Mouse (Mus musculus) heart, adult 2 months (tissue): ENCODE results near the gene Iqsec3. TPM values are rescaled to one million over a fixed set of nuclear protein-coding genes. Genes with fewer than 3 reads are reported as not detected.

Experiments
- DNase-seq, 2 experiments: peaks; one replicate each; pipeline ENCODE4 v3.0.0; 2021
- H3K27ac ChIP-seq: fragments of 200-600 bp; 2 replicates; pipeline ENCODE4 v1.8.1; 2022
- H3K27me3 ChIP-seq: fragments of 200-500 bp; 2 replicates; pipeline ENCODE4 v1.6.1; 2012; ENCODE audit warnings: mild to moderate bottlenecking, low read length, inconsistent platforms, mixed read lengths; ENCODE audit not compliant: control insufficient read depth, insufficient read depth
- H3K36me3 ChIP-seq: fragments of 200-500 bp; 2 replicates; pipeline ENCODE4 v1.6.1; 2012; ENCODE audit warnings: low read length, inconsistent platforms; ENCODE audit not compliant: control insufficient read depth, insufficient read depth
- H3K4me1 ChIP-seq: fragments of 200-500 bp; 2 replicates; pipeline ENCODE4 v1.6.1; 2011; ENCODE audit warnings: low read length; ENCODE audit not compliant: control insufficient read depth, insufficient read depth
- H3K4me3 ChIP-seq: fragments of 200-600 bp; 2 replicates; pipeline ENCODE4 v1.8.1; 2022
- H3K79me2 ChIP-seq: fragments of 200-500 bp; replicated peaks from 2 replicates; pipeline ENCODE4 v1.6.1; 2012; ENCODE audit warnings: mild to moderate bottlenecking, inconsistent platforms, low read length, moderate library complexity, mixed read lengths; ENCODE audit not compliant: control insufficient read depth, insufficient read depth
- H3K9ac ChIP-seq: fragments of 200-500 bp; 2 replicates; pipeline ENCODE4 v1.6.1; 2012; ENCODE audit warnings: low read depth, mild to moderate bottlenecking, control low read depth, inconsistent platforms, low read length, mixed read lengths
- CTCF ChIP-seq: fragments of 200-600 bp; IDR thresholded peaks from 2 replicates; pipeline ENCODE4 v1.8.1; 2022; ENCODE audit warnings: antibody characterized with exemption, mild to moderate bottlenecking, moderate library complexity
- EP300 ChIP-seq: fragments of 200-500 bp; IDR thresholded peaks from 2 replicates; pipeline ENCODE4 v1.6.1; 2011; ENCODE audit warnings: low read depth, low read length, control low read depth; ENCODE audit not compliant: insufficient read depth
- POLR2A ChIP-seq: fragments of 200-500 bp; IDR thresholded peaks from 2 replicates; pipeline ENCODE4 v1.6.1; 2011; ENCODE audit warnings: mild to moderate bottlenecking, low read depth, low read length, control low read depth; ENCODE audit not compliant: insufficient read depth
- WGBS: fragments of 180-500 bp; shearing (Covaris S2); methylation state at CpG from one replicate; pipeline ENCODE4 v1.1.7; 2018; 5-methylcytosine and 5-hydroxymethylcytosine counted together
- intact Hi-C: fragments of 180-260 bp; cut with DNase I; formaldehyde crosslinking; loops from one replicate; pipeline ENCODE4 v1.15.1; 2025
- polyA plus RNA-seq: library from polyadenylated mRNA; depleted of rRNA; stranded (reverse); fragments of >200 nt; gene quantifications from 2 replicates; pipeline ENCODE4 v1.2.3, GENCODE M21; 2012
- total RNA-seq, 2 experiments: library from RNA; stranded (reverse); gene quantifications; 2 replicates each; pipeline ENCODE4 v1.2.3; 2021

Iqsec3 gene
- total and polyA plus RNA-seq, 3 experiments = 0.47 to 0.50 (median 0.48) TPM

GRCm38 (mm10) chr6:121510381-121510780, 36.9 kb upstream of the Iqsec3 start:
- intact Hi-C loops = no loop called here
- H3K4me3 ChIP-seq = no peak overlapping the region
- H3K4me1 ChIP-seq = no peaks in the 10 kb centered on the region
- 94% methylated on average over 3 of the region's 3 CpGs for WGBS
- no peaks in the 10 kb centered on the region for H3K27me3 ChIP-seq
- no peaks in the 10 kb centered on the region for H3K79me2 ChIP-seq
- H3K36me3 ChIP-seq = no peaks in the 10 kb centered on the region
- no peak overlapping the region for H3K27ac ChIP-seq
- TF ChIP-seq POLR2A (no peak), EP300 (no peak), CTCF (no peak)
- H3K9ac ChIP-seq = no peak overlapping the region
- DNase-seq = no peak

- TF ChIP-seq CTCF = no peak
- intact Hi-C loops = no loop called here
These were observed 36.4 kb upstream of the Iqsec3 start for GRCm38 (mm10) chr6:121509871-121510270.

GRCm38 (mm10) chr6:121508266-121508665, 34.8 kb upstream of the Iqsec3 start:
- TF ChIP-seq POLR2A (no peak), CTCF (peak; percentile 32), EP300 (no peak)
- 68% methylated on average over 5 of the region's 5 CpGs for WGBS
- intact Hi-C loops = no loop called here
- Histone ChIP-seq H3K9ac (no peak overlapping the region), H3K79me2 (no peaks in the 10 kb centered on the region), H3K27ac (no peak overlapping the region), H3K36me3 (no peaks in the 10 kb centered on the region), H3K27me3 (no peaks in the 10 kb centered on the region), H3K4me3 (no peak overlapping the region), H3K4me1 (no peaks in the 10 kb centered on the region)
- no peak for DNase-seq

More at GRCm38 (mm10) chr6:121509871-121510270, 36.4 kb upstream of the Iqsec3 start:
- 58% methylated on average over 7 of the region's 7 CpGs for WGBS
- Histone ChIP-seq H3K9ac (no peak overlapping the region), H3K4me3 (no peak overlapping the region), H3K27me3 (no peaks in the 10 kb centered on the region), H3K27ac (no peak overlapping the region), H3K36me3 (no peaks in the 10 kb centered on the region), H3K4me1 (no peaks in the 10 kb centered on the region), H3K79me2 (no peaks in the 10 kb centered on the region)
- no peak for DNase-seq

- 70% methylated on average over 3 of the region's 3 CpGs for WGBS
- Histone ChIP-seq H3K4me1 (no peaks in the 10 kb centered on the region), H3K36me3 (no peaks in the 10 kb centered on the region), H3K79me2 (no peaks in the 10 kb centered on the region), H3K4me3 (no peak overlapping the region), H3K27me3 (no peaks in the 10 kb centered on the region), H3K27ac (no peak overlapping the region), H3K9ac (no peak overlapping the region)
- intact Hi-C loops = no loop called here
- no peak for DNase-seq
- TF ChIP-seq POLR2A (no peak), EP300 (no peak), CTCF (no peak)
These were observed 27.7 kb upstream of the Iqsec3 start for GRCm38 (mm10) chr6:121501044-121501638.

- no peak for DNase-seq
- WGBS = 57% methylated on average over 3 of the region's 3 CpGs
- Histone ChIP-seq H3K4me3 (no peak overlapping the region), H3K36me3 (no peaks in the 10 kb centered on the region), H3K9ac (no peak overlapping the region), H3K79me2 (no peaks in the 10 kb centered on the region), H3K27me3 (no peaks in the 10 kb centered on the region), H3K27ac (no peak overlapping the region), H3K4me1 (no peaks in the 10 kb centered on the region)
- intact Hi-C loops = no loop called here
- TF ChIP-seq CTCF = no peak
- TF ChIP-seq EP300 = no peak
- TF ChIP-seq POLR2A = no peak
These were observed 26.4 kb upstream of the Iqsec3 start for GRCm38 (mm10) chr6:121499856-121500255.

GRCm38 (mm10) chr6:121498819-121499535, 25.5 kb upstream of the Iqsec3 start:
- Histone ChIP-seq H3K27me3 (no peaks in the 10 kb centered on the region), H3K27ac (no peak overlapping the region), H3K36me3 (no peaks in the 10 kb centered on the region), H3K9ac (no peak overlapping the region), H3K79me2 (no peaks in the 10 kb centered on the region), H3K4me1 (no peaks in the 10 kb centered on the region), H3K4me3 (no peak overlapping the region)
- TF ChIP-seq EP300 (no peak), POLR2A (no peak), CTCF (no peak)
- DNase-seq = no peak
- intact Hi-C loops = no loop called here
- 22% methylated on average over 9 of the region's 9 CpGs for WGBS
